Mouse (Mus musculus) adrenal gland, adult 8-10 months (tissue): ENCODE data around the gene Fam171a1. TPM values are rescaled to one million over a fixed set of nuclear protein-coding genes. Genes with fewer than 3 reads are reported as not detected.
"Not testable (repeated sequence)": the region's sequence is repeated elsewhere in the genome, so short reads cannot be mapped to it uniquely, and the experiment has no call there.

Source experiments
- DNase-seq: peaks from one replicate; pipeline ENCODE4 v3.0.0; 2022
- total RNA-seq, 4 experiments: library from RNA; stranded (reverse); gene quantifications; 2 replicates each; pipeline ENCODE4 v1.2.4; 2022

The Fam171a1 gene
- total RNA-seq: 10 to 100 TPM; 27.0 to 39.4 (median 35.4) TPM

GRCm38 (mm10) chr2:3113866-3114265 lies at the start of gene Fam171a1:
Gene Fam171a1, plus strand, starts transcription at chr2:3114224.
- DNase-seq: no peak

GRCm38 (mm10) chr2:3069140-3069539 lies 44.9 kb upstream of the Fam171a1 start:
- no peak for DNase-seq

GRCm38 (mm10) chr2:3088361-3088760 lies 25.7 kb upstream of the Fam171a1 start:
- DNase-seq: not testable (repeated sequence)

GRCm38 (mm10) chr2:3089274-3089673 lies 24.8 kb upstream of the Fam171a1 start:
- DNase-seq: no peak

GRCm38 (mm10) chr2:3096101-3096500 lies 17.9 kb upstream of the Fam171a1 start:
- DNase-seq: no peak

GRCm38 (mm10) chr2:3099971-3100370 lies 14.1 kb upstream of the Fam171a1 start:
- no peak for DNase-seq

GRCm38 (mm10) chr2:3101292-3101957 lies 12.6 kb upstream of the Fam171a1 start:
- no peak for DNase-seq

- peak; percentile 13 for DNase-seq
These were observed 11.7 kb upstream of the Fam171a1 start for GRCm38 (mm10) chr2:3102360-3102759.

GRCm38 (mm10) chr2:3107471-3107870 lies 6.6 kb upstream of the Fam171a1 start:
- no peak for DNase-seq

- DNase-seq: no peak
These were observed 5.6 kb upstream of the Fam171a1 start for GRCm38 (mm10) chr2:3108431-3108830.

GRCm38 (mm10) chr2:3108834-3109233 lies 5.2 kb upstream of the Fam171a1 start:
- DNase-seq: no peak

GRCm38 (mm10) chr2:3117855-3118202 lies 3.8 kb downstream of the Fam171a1 start:
- DNase-seq: no peak

- DNase-seq: peak; percentile 81
These were observed 4.3 kb downstream of the Fam171a1 start for GRCm38 (mm10) chr2:3118203-3118941.

GRCm38 (mm10) chr2:3118969-3119368 lies 4.9 kb downstream of the Fam171a1 start:
- DNase-seq: no peak

- DNase-seq: no peak
These were observed 5.4 kb downstream of the Fam171a1 start for GRCm38 (mm10) chr2:3119371-3119935.

GRCm38 (mm10) chr2:3122571-3122970 lies 8.5 kb downstream of the Fam171a1 start:
- DNase-seq: no peak

- no peak for DNase-seq
These were observed 13.3 kb downstream of the Fam171a1 start for GRCm38 (mm10) chr2:3127256-3127883.

- DNase-seq: no peak
These were observed 14.4 kb downstream of the Fam171a1 start for GRCm38 (mm10) chr2:3128344-3128871.

- no peak for DNase-seq
These were observed 14.9 kb downstream of the Fam171a1 start for GRCm38 (mm10) chr2:3128910-3129309.

- DNase-seq: no peak
These were observed 18.4 kb downstream of the Fam171a1 start for GRCm38 (mm10) chr2:3132473-3132872.

GRCm38 (mm10) chr2:3134580-3135296 lies 20.7 kb downstream of the Fam171a1 start:
- DNase-seq: peak; percentile 35

- DNase-seq: no peak
These were observed 21.3 kb downstream of the Fam171a1 start for GRCm38 (mm10) chr2:3135297-3135684.
